In genomic region chr19:21271741-21272654, GRCm38 (mm10) we compare ENCODE assay signal across 8 mouse cellular contexts. TPM values are rescaled to one million over a fixed set of nuclear protein-coding genes. Genes with fewer than 3 reads are reported as not detected.
DNase-seq lines count a peak whose midpoint lies in the region; ATAC-seq and TF ChIP-seq lines count a peak whose summit lies in the region.

Gene Zfand5 (plus strand): TSS chr19:21272278.

- WGBS in bone marrow, adult 2 months = under 1% methylated on average over 118 of the region's 118 CpGs
- under 1% methylated on average over 106 of the region's 118 CpGs for WGBS in embryonic facial prominence, embryonic 15.5 days
- under 1% methylated on average over 71 of the region's 118 CpGs for WGBS in kidney, embryonic 14.5 days
- WGBS in limb, embryonic 15.5 days = under 1% methylated on average over 114 of the region's 118 CpGs

- peak; percentile 96 for ATAC-seq in embryonic facial prominence, embryonic 15.5 days (ENCODE audit: insufficient number of reproducible peaks, low FRiP score, low TSS enrichment, low read depth)
- peak; percentile 96 for ATAC-seq in kidney, embryonic 14.5 days (ENCODE audit: low FRiP score, low TSS enrichment)
- peak; percentile 95 for ATAC-seq in limb, embryonic 15.5 days (ENCODE audit: insufficient number of reproducible peaks, low FRiP score, low TSS enrichment, low read depth)

- TF ChIP-seq CTCF in bone marrow, adult 2 months (IDR thresholded peaks at IDR 0.05; ENCODE audit: control insufficient read depth, insufficient read depth, low read length) = no peak

- peak within 1 kb of the TSS; percentile 94 for H3K9ac ChIP-seq in embryonic facial prominence, embryonic 15.5 days
- peak within 1 kb of the TSS; percentile 100 for H3K9ac ChIP-seq in kidney, embryonic 14.5 days (ENCODE audit: low read depth, low read length)
- H3K9ac ChIP-seq in limb, embryonic 15.5 days = peak within 1 kb of the TSS; percentile 99

- H3K4me2 ChIP-seq in embryonic facial prominence, embryonic 15.5 days (replicated peaks) = peak within 1 kb of the TSS; percentile 69
- H3K4me2 ChIP-seq in kidney, embryonic 14.5 days (replicated peaks; ENCODE audit: low read depth, low read length) = peak within 1 kb of the TSS; percentile 48
- peak within 1 kb of the TSS; percentile 62 for H3K4me2 ChIP-seq in limb, embryonic 15.5 days

- no peaks in the 10 kb centered on the region; the same call in 1 of the 2 replicates for H3K4me1 ChIP-seq in bone marrow, adult 2 months (ENCODE audit: control insufficient read depth, insufficient read depth, low read length)
- 0 out of 2 replicates have a peak, but pooled peaks cover 4% of the 10 kb centered on the region for H3K4me1 ChIP-seq in embryonic facial prominence, embryonic 15.5 days
- H3K4me1 ChIP-seq in kidney, embryonic 14.5 days (ENCODE audit: control insufficient read depth, insufficient read depth, low read length) = peaks cover 4% of the 10 kb centered on the region; the same call in 1 of the 2 replicates
- peaks cover 13% of the 10 kb centered on the region for H3K4me1 ChIP-seq in limb, embryonic 15.5 days

- H3K9me3 ChIP-seq in embryonic facial prominence, embryonic 15.5 days (replicated peaks) = no peaks in the 10 kb centered on the region
- H3K9me3 ChIP-seq in kidney, embryonic 14.5 days (ENCODE audit: control insufficient read depth, low read length) = no peaks in the 10 kb centered on the region
- no peaks in the 10 kb centered on the region for H3K9me3 ChIP-seq in limb, embryonic 15.5 days

- TF ChIP-seq POLR2A in bone marrow, adult 2 months (IDR thresholded peaks at IDR 0.05; ENCODE audit: borderline replicate concordance, control insufficient read depth, low read depth, low read length) = peak; percentile 100

- peaks cover 3% of the 10 kb centered on the region for H3K36me3 ChIP-seq in embryonic facial prominence, embryonic 15.5 days
- peaks cover 7% of the 10 kb centered on the region; the same call in 1 of the 2 replicates for H3K36me3 ChIP-seq in kidney, embryonic 14.5 days (ENCODE audit: control insufficient read depth, insufficient read depth, low read length)
- H3K36me3 ChIP-seq in limb, embryonic 15.5 days = peaks cover 3% of the 10 kb centered on the region

- peak within 1 kb of the TSS; percentile 100 for H3K27ac ChIP-seq in bone marrow, adult 2 months (ENCODE audit: control insufficient read depth, insufficient read depth, low read depth, low read length, poor library complexity)
- H3K27ac ChIP-seq in embryonic facial prominence, embryonic 15.5 days (replicated peaks) = peak within 1 kb of the TSS; percentile 99
- peak within 1 kb of the TSS; percentile 100 for H3K27ac ChIP-seq in kidney, embryonic 14.5 days (ENCODE audit: low read depth, low read length)
- peak within 1 kb of the TSS; percentile 100 for H3K27ac ChIP-seq in limb, embryonic 15.5 days

- H3K4me3 ChIP-seq in bone marrow, adult 2 months (replicated peaks; ENCODE audit: control insufficient read depth, low read depth, low read length) = peak within 1 kb of the TSS; percentile 67
- peak within 1 kb of the TSS; percentile 93 for H3K4me3 ChIP-seq in embryonic facial prominence, embryonic 15.5 days (replicated peaks)
- peak within 1 kb of the TSS; percentile 94 for H3K4me3 ChIP-seq in kidney, embryonic 14.5 days (ENCODE audit: low read length)
- peak within 1 kb of the TSS; percentile 95 for H3K4me3 ChIP-seq in limb, embryonic 15.5 days

- DNase-seq in 416B (ENCODE audit: low read depth) = peak; percentile 95
- DNase-seq in heart, adult 9 months (ENCODE audit: low spot score in 2 of 2) = peak; percentile 98
- DNase-seq in monocyte, adult 2 months (ENCODE audit: low read depth in 1 of 2, low spot score in 2 of 2) = peak; percentile 95 to 99
- DNase-seq in spleen, postnatal 36 days (ENCODE audit: low spot score in 2 of 2) = peak; percentile 97

- H3K27me3 ChIP-seq in embryonic facial prominence, embryonic 15.5 days = no peaks in the 10 kb centered on the region
- no peaks in the 10 kb centered on the region for H3K27me3 ChIP-seq in kidney, embryonic 14.5 days (ENCODE audit: control insufficient read depth, insufficient read depth, low read length)
- no peaks in the 10 kb centered on the region for H3K27me3 ChIP-seq in limb, embryonic 15.5 days

RNA-seq across cellular contexts. Expression of gene Zfand5, which starts in this region (rescaled TPM):
- polyA plus RNA-seq in bone marrow, adult 2 months (2011; ENCODE audit: insufficient read depth, insufficient read length, low replicate concordance, missing spikeins) = 27.9 and 45.9 TPM in 2 replicates
- polyA plus RNA-seq in embryonic facial prominence, embryonic 15.5 days (2015; fragmentation: Nextera tagmentation; extraction: Ambion mirVana) = 117 and 123 TPM in 2 replicates
- 99.0 and 136 TPM in 2 replicates for polyA plus RNA-seq in kidney, embryonic 14.5 days (2014; fragmentation: Nextera tagmentation; extraction: Ambion mirVana)
- 84.8 and 89.3 TPM in 2 replicates for polyA plus RNA-seq in limb, embryonic 15.5 days (2015; fragmentation: Nextera tagmentation; extraction: Ambion mirVana)

Comparison
In these comparisons a context has a peak if more than half of its experiments do, and no peak if none do; other contexts are left out.
1. Peak in every context shown above with its lines: DNase-seq, ATAC-seq, H3K4me3 ChIP-seq and H3K27ac ChIP-seq.